ENCODE assay signal across 32 mouse cellular contexts in the genomic region with DNA sequence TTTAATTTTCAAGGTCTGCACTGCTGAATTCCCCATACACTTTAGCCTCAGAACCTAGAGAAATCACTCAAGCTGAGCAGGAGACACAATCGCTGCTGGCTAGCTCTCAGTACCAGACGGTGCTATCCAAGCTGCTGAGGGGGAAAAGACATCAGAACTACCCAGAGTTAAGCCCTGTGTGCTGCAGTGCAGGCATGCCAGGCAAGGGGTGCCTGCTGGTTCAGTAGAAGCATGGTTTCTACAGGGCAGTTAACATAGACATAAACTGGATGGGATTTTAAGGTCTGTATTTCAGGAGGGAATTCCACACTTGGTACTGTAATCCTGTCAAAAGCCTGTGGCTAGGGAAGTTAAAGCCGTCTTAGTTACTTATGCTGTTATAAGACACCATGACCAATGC.
"Had no signal": no experiment of that assay in that cellular context is flagged by ENCODE, and none has a peak within 500 bp of the region (broad histone marks: within the 10 kb centered on the region; RNA-seq: fewer than 3 reads in every experiment).

No protein-coding gene starts in this region.

- H3K4me3 ChIP-seq: left cerebral cortex, adult 2 months; limb, embryonic 10.5 days; limb, embryonic 12.5 days; limb, embryonic 13.5 days; limb, embryonic 15.5 days; liver, embryonic 12.5 days; liver, embryonic 13.5 days; liver, embryonic 15.5 days; lung, embryonic 15.5 days; megakaryocyte, embryonic 14.5 days; midbrain, embryonic 10.5 days; midbrain, embryonic 12.5 days; midbrain, embryonic 13.5 days; midbrain, embryonic 15.5 days; myocyte; neural tube, embryonic 12.5 days had no signal

- H3K36me3 ChIP-seq: limb, embryonic 10.5 days; limb, embryonic 12.5 days; limb, embryonic 13.5 days; limb, embryonic 15.5 days; liver, embryonic 12.5 days; liver, embryonic 13.5 days; liver, embryonic 15.5 days; lung, embryonic 15.5 days; midbrain, embryonic 10.5 days; midbrain, embryonic 12.5 days; midbrain, embryonic 13.5 days; midbrain, embryonic 15.5 days; neural tube, embryonic 12.5 days had no signal

- H3K27ac ChIP-seq: left cerebral cortex, adult 2 months; limb, embryonic 10.5 days; limb, embryonic 12.5 days; limb, embryonic 13.5 days; limb, embryonic 15.5 days; liver, embryonic 12.5 days; liver, embryonic 13.5 days; liver, embryonic 14.5 days; liver, embryonic 15.5 days; lung, embryonic 15.5 days; macrophage; midbrain, embryonic 10.5 days; midbrain, embryonic 12.5 days; midbrain, embryonic 13.5 days; midbrain, embryonic 15.5 days; neural tube, embryonic 12.5 days had no signal

- DNase-seq: left cerebral cortex, postnatal 4 days; liver; liver, embryonic 13.5 days; liver, postnatal 0 days; lung, adult 18-20 months; lung, adult 2 months; lung, embryonic 14.5 days; lung, postnatal 10 days; lung, postnatal 14 days; lung, postnatal 36 days; lung, postnatal 4 days; midbrain, embryonic 14.5 days had no signal

- H3K9me3 ChIP-seq: limb, embryonic 10.5 days; limb, embryonic 12.5 days; limb, embryonic 13.5 days; limb, embryonic 15.5 days; liver, embryonic 12.5 days; liver, embryonic 13.5 days; liver, embryonic 15.5 days; lung, embryonic 15.5 days; midbrain, embryonic 10.5 days; midbrain, embryonic 12.5 days; midbrain, embryonic 13.5 days; midbrain, embryonic 15.5 days; neural tube, embryonic 12.5 days had no signal

- H3K4me2 ChIP-seq: limb, embryonic 12.5 days; limb, embryonic 13.5 days; limb, embryonic 15.5 days; liver, embryonic 11.5 days; liver, embryonic 12.5 days; liver, embryonic 13.5 days; liver, embryonic 15.5 days; lung, embryonic 14.5 days; lung, embryonic 15.5 days; midbrain, embryonic 12.5 days; midbrain, embryonic 13.5 days; midbrain, embryonic 15.5 days; neural tube, embryonic 12.5 days had no signal

- ATAC-seq: liver, embryonic 12.5 days; liver, postnatal 0 days; lung, postnatal 0 days; midbrain, embryonic 13.5 days; midbrain, embryonic 15.5 days; midbrain, embryonic 16.5 days had no signal

- H3K4me1 ChIP-seq: limb, embryonic 10.5 days; limb, embryonic 12.5 days; limb, embryonic 13.5 days; limb, embryonic 15.5 days; liver, embryonic 12.5 days; liver, embryonic 13.5 days; liver, embryonic 15.5 days; lung, embryonic 15.5 days; megakaryocyte, embryonic 14.5 days; midbrain, embryonic 12.5 days; midbrain, embryonic 13.5 days; midbrain, embryonic 15.5 days; neural tube, embryonic 12.5 days had no signal

- H3K27me3 ChIP-seq: limb, embryonic 12.5 days; limb, embryonic 13.5 days; limb, embryonic 15.5 days; liver, embryonic 12.5 days; liver, embryonic 13.5 days; liver, embryonic 15.5 days; lung, embryonic 15.5 days; midbrain, embryonic 12.5 days; midbrain, embryonic 13.5 days; midbrain, embryonic 15.5 days; neural tube, embryonic 12.5 days had no signal

- H3K9ac ChIP-seq: limb, embryonic 12.5 days; limb, embryonic 13.5 days; limb, embryonic 15.5 days; liver, embryonic 12.5 days; liver, embryonic 13.5 days; liver, embryonic 14.5 days; liver, embryonic 15.5 days; liver, postnatal 0 days; lung, embryonic 14.5 days; lung, embryonic 15.5 days; midbrain, embryonic 12.5 days; midbrain, embryonic 13.5 days; midbrain, embryonic 15.5 days; neural tube, embryonic 12.5 days had no signal
